Mouse (Mus musculus): ENCODE results near the gene Edem3.
"Not testable (repeated sequence)": the region's sequence is repeated elsewhere in the genome, so short reads cannot be mapped to it uniquely, and the experiment has no call there.

Gene Edem3

DNA sequence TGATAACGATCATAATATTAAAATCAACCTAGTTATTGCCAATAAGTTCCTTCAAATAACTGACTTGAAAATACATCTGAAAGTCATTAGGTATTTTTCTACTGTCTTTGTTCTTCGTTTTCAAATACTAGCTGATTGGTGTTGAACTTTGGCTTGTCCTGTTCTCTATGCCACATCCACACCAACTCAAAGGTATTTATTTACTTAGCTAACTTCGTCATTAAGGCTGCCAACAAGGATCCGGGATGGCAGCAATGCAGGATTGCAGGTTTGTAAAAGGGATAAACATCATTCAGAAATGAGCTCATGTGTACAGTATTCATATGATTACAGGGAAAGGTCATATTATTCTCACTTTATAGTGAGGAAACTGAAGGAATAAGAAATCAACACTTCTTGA lies 2.2 kb upstream of the Edem3 start:
- DNase-seq (ENCODE audit: low spot score): no peak

DNA sequence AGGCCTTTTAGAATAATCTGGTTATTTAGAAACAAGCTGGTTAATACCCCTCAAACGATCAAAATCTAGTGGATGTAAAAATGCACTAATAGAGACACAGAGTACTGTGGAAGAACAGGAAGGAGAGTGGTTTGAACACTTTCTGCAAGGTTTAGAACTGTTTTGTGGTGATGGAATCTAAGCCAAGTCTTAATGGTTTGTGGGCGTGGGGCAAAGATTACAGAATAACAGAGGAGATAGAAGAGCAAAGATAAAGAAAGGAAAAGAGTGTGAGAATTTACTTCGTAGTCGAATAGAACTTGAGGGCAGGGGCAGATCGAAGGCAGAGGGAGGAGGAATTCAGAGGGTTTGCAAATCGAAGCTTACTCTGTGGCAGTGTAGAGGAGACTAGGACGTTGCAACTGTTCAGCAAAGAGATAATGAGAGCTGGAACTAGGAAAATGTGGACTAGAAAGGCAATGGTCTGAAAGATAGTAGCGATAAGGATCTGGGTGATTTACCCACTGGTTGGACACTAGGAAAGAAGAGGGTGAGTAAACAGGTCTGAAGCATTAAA lies 1.7 kb upstream of the Edem3 start:
- no peak for DNase-seq (ENCODE audit: low spot score)

DNA sequence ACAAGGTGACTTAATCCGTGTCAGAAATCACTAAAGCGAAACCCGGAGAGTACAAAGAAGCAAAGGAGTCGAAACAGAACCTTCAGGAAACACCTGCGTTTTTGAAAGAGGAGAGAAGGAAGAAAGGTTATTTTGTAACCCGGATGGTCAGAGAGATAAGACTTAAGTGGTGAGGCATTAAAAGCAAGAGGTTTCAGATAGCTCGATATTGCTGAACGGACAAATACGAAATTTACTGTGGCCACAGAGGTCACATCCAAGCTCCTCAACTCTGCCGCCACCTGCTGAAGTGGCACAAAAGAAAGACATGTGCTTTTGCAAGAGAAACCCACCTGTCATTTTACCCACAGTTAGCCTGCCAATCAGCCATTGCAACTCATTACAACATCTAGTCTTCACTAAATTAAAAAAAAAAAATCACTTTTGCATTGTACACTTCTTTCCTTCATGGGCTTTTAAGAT lies 1.1 kb upstream of the Edem3 start:
- no peak for DNase-seq (ENCODE audit: low spot score)

DNA sequence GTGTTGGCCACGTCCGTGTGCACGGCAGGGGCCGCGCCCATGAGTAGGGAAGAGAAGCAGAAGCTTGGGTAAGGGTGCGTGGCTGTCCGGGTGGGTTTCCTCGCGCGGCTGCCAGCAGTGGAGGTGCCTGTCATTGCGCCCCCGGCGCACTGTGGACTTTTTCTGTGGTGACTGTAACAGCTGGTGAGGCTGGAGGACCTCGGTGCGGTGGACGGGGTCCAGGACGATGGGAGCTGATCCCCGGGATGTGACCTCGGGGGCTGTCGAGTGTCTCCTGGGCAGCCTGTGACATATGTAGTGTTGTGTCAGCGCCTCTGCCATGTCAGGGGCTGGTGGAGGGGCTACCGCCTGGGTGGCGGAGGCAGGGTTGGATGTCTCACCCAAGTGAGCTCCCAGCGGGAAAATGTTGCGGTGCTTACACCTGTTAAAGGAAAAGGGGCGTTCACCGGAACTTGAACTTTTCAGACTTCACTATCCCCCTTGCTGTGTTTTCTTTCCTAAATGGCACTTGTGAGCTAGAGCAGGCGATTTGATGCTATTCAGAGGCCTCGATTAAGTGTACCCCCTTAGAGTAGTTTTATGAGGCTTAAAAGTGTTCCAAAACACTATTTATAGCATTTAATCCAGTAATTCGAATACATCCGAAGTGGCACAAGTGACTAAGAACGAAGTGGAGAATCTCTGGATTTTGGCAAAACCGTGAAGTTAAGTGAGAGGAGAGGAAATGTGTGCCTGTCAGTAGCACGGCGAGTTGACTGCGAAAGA lies 671 bp downstream of the Edem3 start:
- DNase-seq (ENCODE audit: low spot score): no peak

DNA sequence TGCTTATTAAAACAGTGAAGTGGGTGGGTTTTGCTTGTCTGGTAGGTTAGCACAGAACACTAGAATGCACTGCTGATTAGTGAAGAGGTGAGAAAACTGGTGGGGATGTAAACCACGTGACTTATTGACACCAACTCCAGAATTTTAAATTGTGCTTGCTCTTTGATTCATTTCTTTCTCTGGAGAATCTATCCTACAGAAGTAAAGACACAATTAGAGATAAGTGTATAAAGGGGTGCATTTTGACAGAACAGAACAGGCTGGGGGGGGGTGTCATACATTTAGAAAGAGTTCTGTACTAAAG lies 1.2 kb downstream of the Edem3 start:
- no peak for DNase-seq (ENCODE audit: low spot score)

DNA sequence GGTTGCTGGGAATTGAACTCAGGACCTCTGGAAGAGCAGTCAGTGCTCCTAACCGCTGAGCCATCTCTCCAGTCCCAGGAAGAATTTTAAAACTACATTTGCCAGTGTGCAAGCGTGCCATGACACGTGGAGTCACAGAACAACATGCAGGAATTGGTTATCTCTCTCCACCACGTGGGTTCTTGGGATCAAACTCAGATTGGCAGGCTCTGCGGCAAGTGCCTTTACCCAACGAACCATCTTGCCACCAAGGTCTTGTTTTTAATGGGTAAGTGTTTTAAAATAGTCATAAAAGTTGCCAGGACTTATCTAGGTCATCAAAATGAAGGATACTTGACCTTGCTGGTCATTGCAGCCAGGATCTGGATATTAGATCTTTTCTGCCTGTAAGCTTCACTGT lies 3.1 kb downstream of the Edem3 start:
- no peak for DNase-seq (ENCODE audit: low spot score)

DNA sequence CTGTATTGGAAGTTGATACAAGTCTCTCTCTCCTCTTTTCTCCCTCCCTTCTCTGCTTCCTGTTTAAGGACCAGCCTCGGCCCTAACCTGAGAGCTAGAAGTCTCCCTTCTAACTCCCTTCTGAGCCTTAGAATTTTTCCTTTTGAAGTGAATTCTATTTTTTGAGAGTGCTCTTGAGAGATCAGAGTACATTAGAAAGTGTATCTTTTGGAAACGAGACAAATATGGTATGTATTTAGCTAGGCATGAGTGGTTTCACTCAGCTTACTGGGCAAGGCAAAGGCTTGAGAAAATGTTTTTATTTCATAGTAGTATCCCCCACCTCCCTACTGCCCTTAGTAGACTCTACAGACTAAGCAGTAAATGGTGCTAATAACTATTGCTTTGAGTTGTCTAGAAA lies 3.8 kb downstream of the Edem3 start:
- no peak for DNase-seq (ENCODE audit: low spot score)

DNA sequence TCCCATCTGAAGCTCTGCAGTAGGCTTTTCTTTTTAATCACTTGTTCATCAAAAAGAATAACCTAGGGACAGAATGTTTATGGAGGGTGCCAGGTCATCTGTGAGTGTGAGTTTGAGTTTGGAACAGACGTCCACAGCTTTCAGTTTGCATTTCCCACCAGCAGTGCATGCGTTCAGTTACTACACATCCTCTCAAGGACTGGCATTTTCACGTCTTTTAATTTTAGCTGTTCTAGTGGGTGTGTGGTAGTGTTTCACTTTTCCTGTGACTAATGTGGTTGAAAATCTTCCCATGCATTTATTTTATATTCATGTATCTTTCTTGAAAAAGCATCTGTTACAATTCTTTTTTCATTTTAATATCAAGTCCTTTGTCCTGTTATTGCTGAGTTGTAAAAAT lies 9.1 kb downstream of the Edem3 start:
- DNase-seq (ENCODE audit: low spot score): no peak

DNA sequence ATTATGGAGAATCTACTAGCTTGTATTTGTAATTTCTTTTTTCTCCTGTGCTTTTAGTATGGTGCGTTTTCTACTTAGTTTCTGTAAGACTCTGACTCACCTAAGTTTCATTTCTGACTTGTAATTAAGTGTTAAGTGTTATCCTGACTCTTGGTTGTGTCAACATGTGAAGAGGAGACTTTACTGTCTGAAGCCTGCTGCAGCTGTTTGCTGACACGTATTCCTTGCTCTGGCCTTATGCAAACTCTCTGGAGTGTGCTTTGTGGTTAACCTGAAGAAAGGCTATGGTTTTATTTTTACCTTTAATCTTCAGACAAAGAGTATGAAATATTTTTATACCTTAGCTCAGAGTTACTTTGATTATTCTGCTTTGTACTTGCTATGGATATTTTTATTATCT lies 11.0 kb downstream of the Edem3 start:
- DNase-seq (ENCODE audit: low spot score): no peak

DNA sequence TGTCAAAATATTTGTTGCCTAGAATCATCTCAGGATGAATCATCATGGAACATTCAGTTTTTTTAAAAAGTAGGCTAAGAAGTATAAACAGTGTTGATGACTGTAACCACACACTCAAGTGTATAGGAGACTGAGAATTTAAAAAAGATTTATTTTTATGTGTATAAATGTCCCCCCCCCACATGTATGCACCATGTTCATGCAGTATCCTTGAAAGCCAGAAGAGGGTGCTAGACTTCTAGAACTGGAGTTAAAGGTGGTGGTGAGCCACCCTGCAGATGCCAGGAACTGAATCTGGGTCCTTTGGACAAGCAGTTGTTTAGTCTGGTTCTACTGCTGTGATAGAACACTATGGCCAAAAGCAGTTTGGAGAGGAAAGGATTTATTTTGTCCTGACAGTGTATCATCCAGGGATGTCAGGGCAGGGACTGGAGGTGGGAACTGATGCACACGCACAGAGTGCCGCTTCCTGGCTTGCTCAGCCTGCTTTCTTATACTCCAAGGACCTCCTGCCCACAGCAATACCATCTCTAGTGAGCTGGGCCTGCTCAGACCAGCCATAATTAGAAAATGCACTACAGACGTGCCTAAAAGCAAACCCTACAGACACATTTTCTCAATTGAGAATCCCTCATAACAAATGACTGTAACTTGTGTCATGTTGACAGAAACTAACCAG lies 11.9 kb downstream of the Edem3 start:
- no peak for DNase-seq (ENCODE audit: low spot score)

DNA sequence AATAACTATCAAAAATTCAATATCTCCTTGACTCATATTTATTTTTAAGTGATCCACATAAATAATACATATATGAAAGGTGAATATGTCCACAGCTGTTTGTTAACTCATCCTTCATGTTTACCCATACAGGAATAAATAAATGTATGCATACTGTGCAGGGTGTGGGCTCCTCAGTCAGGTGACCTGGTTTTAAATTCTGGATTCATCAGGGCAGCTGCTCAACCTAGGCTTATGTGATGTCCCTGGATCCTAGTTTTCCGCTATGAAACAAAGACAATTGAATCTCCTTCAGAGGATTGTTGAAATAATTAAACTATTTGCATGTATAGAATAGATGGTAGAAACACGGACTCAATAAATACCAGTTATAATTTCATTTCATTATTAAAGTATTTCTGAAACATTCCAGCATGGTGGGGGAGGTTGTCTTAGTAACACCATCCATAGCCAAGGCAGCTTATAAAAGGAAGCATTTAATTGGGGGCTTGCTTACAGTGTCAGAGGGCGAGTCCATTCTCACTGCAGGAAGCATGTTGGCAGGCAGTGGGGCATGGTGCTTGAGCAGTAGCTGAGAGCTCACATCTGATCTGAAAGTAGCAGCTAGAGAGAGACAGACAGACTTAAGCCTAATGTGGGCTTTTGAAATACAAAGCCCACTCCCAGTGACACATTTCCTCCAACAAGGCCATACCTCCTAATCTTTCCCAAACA lies 14.2 kb downstream of the Edem3 start:
- no peak for DNase-seq (ENCODE audit: low spot score)

DNA sequence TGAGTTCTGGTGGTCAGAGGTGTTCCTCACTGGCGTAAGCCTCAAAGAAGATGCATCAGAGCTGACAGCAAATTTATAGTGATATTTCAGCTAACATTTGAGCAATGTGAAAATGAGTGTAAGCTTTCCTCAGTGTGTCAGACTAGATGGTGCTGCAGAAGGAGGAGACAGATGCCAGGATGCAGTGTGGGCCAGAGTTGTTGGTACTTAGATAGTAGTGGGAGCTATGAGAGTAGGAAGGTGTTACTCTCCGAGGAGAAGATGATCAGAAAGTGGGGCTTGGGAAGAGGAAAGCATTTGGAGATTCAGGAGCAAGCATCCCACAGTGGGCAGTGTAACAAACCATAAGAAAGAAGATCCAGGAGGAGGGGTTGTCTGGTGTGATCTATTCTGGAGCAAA lies 22.4 kb downstream of the Edem3 start:
- DNase-seq (ENCODE audit: low spot score): no peak

DNA sequence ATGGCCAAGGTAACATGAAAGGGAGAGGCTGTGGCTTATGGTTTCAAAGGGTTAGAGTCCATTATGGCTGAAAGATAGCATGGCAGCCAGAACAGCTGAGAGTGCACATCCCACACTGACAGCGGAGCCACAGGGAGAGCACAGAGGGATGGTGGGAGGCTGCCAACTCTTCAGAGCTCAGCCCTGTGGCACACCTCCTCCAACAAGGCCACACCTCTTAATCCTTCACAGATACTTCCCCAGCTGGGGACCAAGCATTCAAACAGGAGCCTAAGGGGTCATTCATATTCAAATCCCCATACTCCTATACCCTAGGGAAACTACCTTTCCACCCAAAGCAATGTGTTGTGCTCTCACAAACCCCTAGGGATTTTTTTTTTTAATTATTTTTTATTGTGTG lies 23.4 kb downstream of the Edem3 start:
- DNase-seq (ENCODE audit: low spot score): no peak

DNA sequence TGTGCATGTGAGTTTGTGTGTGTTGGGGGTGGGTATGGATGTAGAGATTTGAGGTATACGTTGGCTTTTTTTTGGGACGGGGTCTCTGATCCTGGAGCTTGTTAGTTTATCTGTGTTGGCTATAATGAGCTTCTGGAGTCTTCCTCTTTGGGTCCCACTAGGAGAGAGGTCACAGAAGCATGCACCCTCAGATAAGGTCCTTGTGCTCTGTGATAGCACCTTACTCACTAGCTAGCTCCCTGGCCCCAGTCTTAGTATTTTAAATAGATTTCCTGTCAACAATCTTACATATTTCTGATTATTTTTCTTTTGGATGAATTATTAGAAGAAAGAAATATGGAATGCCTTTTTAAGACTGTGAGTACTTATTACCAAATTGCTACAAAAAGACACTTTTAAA lies 24.1 kb downstream of the Edem3 start:
- DNase-seq (ENCODE audit: low spot score): no peak

DNA sequence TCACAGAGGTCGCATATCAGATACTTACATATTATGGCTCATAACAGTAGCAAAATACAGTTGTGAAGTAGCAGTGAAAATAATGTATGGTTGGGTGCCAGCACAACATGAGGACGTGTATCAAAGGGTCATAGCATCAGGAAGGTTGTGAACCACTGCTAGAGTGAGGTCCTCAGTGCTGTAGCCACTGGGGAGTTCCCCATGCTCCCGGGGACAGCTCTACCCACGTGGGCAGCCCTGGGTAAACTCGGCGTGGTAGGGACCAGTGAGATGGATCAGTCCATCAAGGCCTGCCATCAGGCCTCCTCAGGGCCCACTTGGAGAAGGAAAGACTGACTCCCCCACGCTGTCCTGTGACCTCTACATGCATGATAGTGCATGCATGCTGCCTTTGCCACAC lies 26.3 kb downstream of the Edem3 start:
- DNase-seq (ENCODE audit: low spot score): no peak

DNA sequence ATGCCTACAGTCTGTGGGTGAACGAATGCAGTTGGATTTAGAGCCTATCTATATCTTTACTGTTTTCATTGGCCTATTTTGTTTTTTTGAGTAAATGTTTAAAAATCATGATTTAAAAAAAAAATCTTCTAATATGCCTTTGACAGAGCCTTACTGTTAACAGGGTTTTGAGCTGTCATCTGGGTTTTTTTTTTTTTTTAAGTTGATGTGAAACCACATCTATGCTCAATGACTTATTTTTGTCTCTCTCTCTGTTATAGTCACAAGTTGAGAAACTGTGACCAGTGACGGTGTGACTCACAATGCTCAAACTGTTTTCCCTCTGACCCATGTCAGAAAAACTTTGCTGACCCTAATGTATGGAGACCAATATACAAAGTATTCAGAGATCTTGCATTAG lies 28.2 kb downstream of the Edem3 start:
- no peak for DNase-seq (ENCODE audit: low spot score)

DNA sequence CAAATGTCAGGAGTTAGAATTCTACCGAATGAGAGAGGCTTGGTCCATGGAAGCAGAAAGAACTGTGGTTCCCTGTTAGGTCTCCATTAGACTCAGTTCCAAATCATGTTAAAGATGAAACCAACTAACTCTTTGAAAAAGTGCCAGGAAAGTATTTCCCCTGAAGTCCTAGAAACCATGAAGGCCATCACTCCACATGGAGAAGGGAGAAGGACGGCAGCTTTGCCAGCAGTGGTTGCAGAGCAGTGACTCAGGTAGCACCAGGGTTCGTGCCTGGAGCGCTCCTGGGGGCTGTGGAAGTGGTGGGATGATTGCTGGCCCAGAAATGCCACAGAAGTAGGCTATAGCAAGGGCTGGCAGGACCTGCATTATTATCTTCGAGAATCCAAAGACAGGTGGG lies 31.2 kb downstream of the Edem3 start:
- no peak for DNase-seq (ENCODE audit: low spot score)

DNA sequence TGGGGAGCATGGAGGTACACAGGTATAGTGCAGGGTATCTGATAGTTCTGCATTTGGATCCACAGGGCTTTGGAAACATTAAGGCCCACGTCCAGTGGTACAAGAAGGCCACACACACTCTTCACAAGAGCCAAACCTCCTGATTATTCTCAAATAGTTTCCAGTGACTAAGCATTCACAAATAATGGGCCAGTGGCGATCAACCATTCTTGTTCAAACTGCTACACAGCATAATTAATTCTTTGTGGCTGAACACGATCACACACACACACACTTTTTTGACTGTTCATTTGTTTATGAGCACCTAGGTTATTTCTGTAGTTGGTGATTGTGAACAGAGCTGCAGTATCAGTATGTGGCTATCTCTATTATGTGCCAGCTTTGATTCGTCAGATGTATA lies 34.0 kb downstream of the Edem3 start:
- no peak for DNase-seq (ENCODE audit: low spot score)

DNA sequence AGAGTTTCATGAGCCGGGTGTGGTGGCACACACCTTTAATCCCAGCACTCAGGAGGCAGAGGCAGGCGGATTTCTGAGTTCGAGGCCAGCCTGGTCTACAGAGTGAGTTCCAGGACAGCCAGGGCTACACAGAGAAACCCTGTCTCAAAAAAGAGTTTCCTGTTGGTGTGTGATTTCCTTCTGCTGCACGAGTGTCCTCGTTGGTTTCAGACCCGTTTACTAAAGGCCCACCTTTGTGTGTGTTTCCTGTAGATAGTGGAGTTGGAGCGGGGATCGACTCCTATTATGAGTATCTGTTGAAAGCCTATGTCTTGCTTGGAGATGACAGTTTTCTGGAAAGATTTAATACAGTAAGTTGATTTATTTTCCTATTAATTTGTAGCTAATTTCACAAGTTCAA lies 36.9 kb downstream of the Edem3 start:
- not testable (repeated sequence) for DNase-seq (ENCODE audit: low spot score)

DNA sequence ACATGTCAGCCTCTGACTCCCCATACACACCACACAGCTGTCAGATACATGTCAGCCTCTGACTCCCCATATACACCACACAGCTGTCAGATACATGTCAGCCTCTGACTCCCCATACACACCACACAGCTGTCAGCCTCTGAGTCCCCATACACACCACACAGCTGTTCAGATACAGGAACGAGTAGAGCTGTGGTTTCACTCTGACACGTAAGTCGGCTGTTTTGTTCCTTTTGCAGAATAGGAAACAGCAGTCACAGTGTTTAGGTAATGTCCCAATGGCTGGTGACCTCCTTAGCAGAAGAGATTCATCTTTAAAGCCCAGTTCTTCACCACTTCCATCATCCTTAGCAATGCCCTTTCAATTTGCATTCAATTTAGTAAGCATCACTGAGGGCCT lies 47.6 kb downstream of the Edem3 start:
- DNase-seq (ENCODE audit: low spot score): not testable (repeated sequence)

DNA sequence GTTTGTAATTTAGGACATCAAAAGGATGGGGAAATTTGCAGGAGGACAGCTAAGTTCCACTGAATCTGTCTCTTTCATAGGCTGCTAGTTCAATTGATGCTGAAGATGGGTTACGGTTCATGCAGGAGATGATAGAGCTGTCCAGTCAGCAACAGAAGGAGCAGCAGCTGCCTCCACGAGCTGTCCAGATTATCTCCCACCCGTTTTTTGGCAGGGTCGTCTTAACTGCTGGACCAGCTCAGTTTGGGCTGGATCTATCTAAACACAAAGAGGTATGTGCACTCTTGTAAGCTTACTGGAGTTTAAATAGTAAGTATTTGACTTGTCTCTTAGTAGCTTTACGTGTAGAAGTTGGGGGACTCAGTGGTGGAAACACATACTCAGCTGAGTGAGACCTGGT lies 52.1 kb downstream of the Edem3 start:
- DNase-seq (ENCODE audit: low spot score): no peak

DNA sequence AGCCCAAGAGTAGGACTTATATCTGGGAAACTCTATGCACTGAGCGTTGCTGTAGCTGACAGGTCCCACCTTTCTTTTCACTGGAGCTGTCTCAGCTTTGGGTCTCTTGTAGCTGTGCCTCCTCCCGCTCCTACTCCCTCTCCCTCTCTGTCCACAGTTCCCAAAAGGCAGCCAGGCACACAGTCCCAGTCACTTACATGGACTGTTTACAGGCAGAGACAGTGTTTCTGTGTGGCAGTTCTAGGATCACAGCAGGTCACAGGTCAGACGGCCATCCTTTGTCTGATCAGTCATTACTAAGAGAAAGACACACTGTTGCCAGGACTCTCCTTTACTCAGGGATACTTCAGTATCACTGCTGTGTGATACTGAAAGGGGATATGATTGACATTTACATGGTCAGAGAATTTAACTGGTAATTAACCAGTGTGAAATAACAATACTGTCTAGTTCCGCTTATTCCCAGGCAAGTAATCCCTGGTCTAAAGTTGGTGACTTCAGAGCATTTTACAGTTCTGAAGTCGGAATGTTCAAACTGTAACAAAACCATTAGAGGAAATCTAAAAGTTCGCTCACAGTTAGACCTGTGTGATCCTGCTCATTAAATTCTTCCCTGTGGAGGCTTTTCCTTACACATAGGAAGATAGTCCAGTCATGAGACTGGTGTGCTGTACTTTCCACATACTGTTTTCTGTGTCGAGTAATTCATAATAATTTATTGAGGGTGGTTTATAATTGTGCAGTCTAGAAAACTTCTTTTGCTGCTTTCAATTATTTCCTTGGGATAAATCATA lies 55.7 kb downstream of the Edem3 start:
- DNase-seq (ENCODE audit: low spot score): no peak
